Mouse (Mus musculus) megakaryocyte-erythroid progenitor cell, adult 5-6 weeks (primary cell): ENCODE results near the gene Cdc6. TPM values are rescaled to one million over a fixed set of nuclear protein-coding genes. Genes with fewer than 3 reads are reported as not detected.
"Not testable (repeated sequence)": the region's sequence is repeated elsewhere in the genome, so short reads cannot be mapped to it uniquely, and the experiment has no call there.

Source experiments
- ATAC-seq: replicated peaks from 2 replicates; pipeline ENCODE4 v1.8.0; 2016; ENCODE audit warnings: mild to moderate bottlenecking, inconsistent platforms; ENCODE audit not compliant: severe bottlenecking, poor library complexity, low FRiP score, low TSS enrichment
- total RNA-seq, 2 experiments: library from RNA; stranded (forward) in 1 of 2; stranded (reverse) in 1 of 2; fragments of 200-1000, 215-1000 nt in 1 of 2; fragments of >200 nt in 1 of 2; fragmentation: Nextera tagmentation in 1 of 2; gene quantifications; 2 replicates each; pipeline ENCODE4 v1.2.3; 2014 to 2017

Gene Cdc6
- total RNA-seq, 2 experiments from 2014 or later: 78.7 to 101 TPM

GRCm38 (mm10) chr11:98928186-98928893 is 20.7 kb downstream of the Cdc6 start:
- ATAC-seq: no peak

- ATAC-seq: no peak
Observed at GRCm38 (mm10) chr11:98929503-98929902, 21.9 kb downstream of the Cdc6 start.

- ATAC-seq: no peak
Observed at GRCm38 (mm10) chr11:98930127-98930601, 22.6 kb downstream of the Cdc6 start.

- ATAC-seq: no peak
Observed at GRCm38 (mm10) chr11:98930773-98931512, 23.3 kb downstream of the Cdc6 start.

GRCm38 (mm10) chr11:98931513-98932292 is 24.1 kb downstream of the Cdc6 start:
- ATAC-seq: no peak

GRCm38 (mm10) chr11:98932293-98933091 is 24.9 kb downstream of the Cdc6 start:
- ATAC-seq: no peak

- no peak for ATAC-seq
Observed at GRCm38 (mm10) chr11:98933151-98933550, 25.6 kb downstream of the Cdc6 start.

GRCm38 (mm10) chr11:98933847-98934246 is 26.2 kb downstream of the Cdc6 start:
- not testable (repeated sequence) for ATAC-seq

- no peak for ATAC-seq
Observed at GRCm38 (mm10) chr11:98934367-98934766, 26.8 kb downstream of the Cdc6 start.

GRCm38 (mm10) chr11:98935123-98935522 is 27.5 kb downstream of the Cdc6 start:
- ATAC-seq: no peak

- ATAC-seq: no peak
Observed at GRCm38 (mm10) chr11:98936170-98936569, 28.6 kb downstream of the Cdc6 start.

GRCm38 (mm10) chr11:98936606-98937409 is 29.2 kb downstream of the Cdc6 start:
- ATAC-seq: 0 out of 2 replicates have a peak, but pooled peaks have one; percentile 4

- peak; percentile 65 for ATAC-seq
Observed at GRCm38 (mm10) chr11:98937410-98937913, 29.9 kb downstream of the Cdc6 start.

- no peak for ATAC-seq
Observed at GRCm38 (mm10) chr11:98937914-98938694, 30.5 kb downstream of the Cdc6 start.

- ATAC-seq: no peak
Observed at GRCm38 (mm10) chr11:98938701-98939083, 31.1 kb downstream of the Cdc6 start.

- no peak for ATAC-seq
Observed at GRCm38 (mm10) chr11:98939084-98939952, 31.7 kb downstream of the Cdc6 start.
